Mouse (Mus musculus) embryonic facial prominence, embryonic 12.5 days (tissue): ENCODE results near the gene Negr1. TPM values are rescaled to one million over a fixed set of nuclear protein-coding genes. Genes with fewer than 3 reads are reported as not detected.
A peak's percentile ranks its signal among the peaks of the same experiment; 100 is the strongest.

Experiments
- ATAC-seq: fragments of 200-750 bp; cut with Nextera tagmentation; 2 replicates; pipeline ENCODE4 v1.8.0; 2017; ENCODE audit not compliant: insufficient number of reproducible peaks, insufficient read depth, low FRiP score, low TSS enrichment
- H3K27ac ChIP-seq: fragments of 300-500 bp; sonication (generic); 2 replicates; pipeline ENCODE4 v1.5.1; 2016; ENCODE audit warnings: mild to moderate bottlenecking
- H3K27me3 ChIP-seq: fragments of 300-500 bp; sonication (generic); 2 replicates; pipeline ENCODE4 v1.6.1; 2016; ENCODE audit warnings: mild to moderate bottlenecking, moderate library complexity
- H3K36me3 ChIP-seq: fragments of 300-500 bp; sonication (generic); 2 replicates; pipeline ENCODE4 v1.6.1; 2016; ENCODE audit warnings: mild to moderate bottlenecking
- H3K4me1 ChIP-seq: fragments of 300-500 bp; sonication (generic); 2 replicates; pipeline ENCODE4 v1.6.1; 2016
- H3K4me2 ChIP-seq: fragments of 300-500 bp; sonication (generic); replicated peaks from 2 replicates; pipeline ENCODE4 v1.6.1; 2016; ENCODE audit warnings: mild to moderate bottlenecking, moderate library complexity
- H3K4me3 ChIP-seq: fragments of 300-500 bp; sonication (generic); 2 replicates; pipeline ENCODE4 v1.5.1; 2016; ENCODE audit warnings: mild to moderate bottlenecking
- H3K9ac ChIP-seq: fragments of 300-500 bp; sonication (generic); 2 replicates; pipeline ENCODE4 v1.6.1; 2016; ENCODE audit warnings: mild to moderate bottlenecking, moderate library complexity
- H3K9me3 ChIP-seq: fragments of 300-500 bp; sonication (generic); 2 replicates; pipeline ENCODE4 v1.6.1; 2016; ENCODE audit warnings: mild to moderate bottlenecking, moderate library complexity
- WGBS: fragments of 180-500 bp; shearing (Covaris S2); methylation state at CpG from one replicate; pipeline ENCODE4 v1.1.7; 2016; 5-methylcytosine and 5-hydroxymethylcytosine counted together
- polyA plus RNA-seq: library from polyadenylated mRNA; unstranded; fragments of >200 nt; fragmentation: Nextera tagmentation; extraction: Ambion mirVana; gene quantifications from 2 replicates; pipeline ENCODE4 v1.2.1, GENCODE M21; 2016

Negr1 gene
- polyA plus RNA-seq, 1 experiment from 2014 or later: 6.0 TPM

GRCm38 (mm10) chr3:157209386-157209785 lies 647.8 kb downstream of the Negr1 start:
- H3K4me1 ChIP-seq: no peaks in the 10 kb centered on the region
- H3K27ac ChIP-seq: no peak overlapping the region
- no peaks in the 10 kb centered on the region for H3K27me3 ChIP-seq
- no peak overlapping the region for H3K9ac ChIP-seq
- H3K4me2 ChIP-seq: no peak overlapping the region
- no peak for ATAC-seq
- no peaks in the 10 kb centered on the region for H3K9me3 ChIP-seq
- no peaks in the 10 kb centered on the region for H3K36me3 ChIP-seq
- 83% methylated on average over 2 of the region's 2 CpGs for WGBS
- H3K4me3 ChIP-seq: no peak overlapping the region

- 60% methylated on average over 5 of the region's 5 CpGs for WGBS
- Histone ChIP-seq H3K27ac (no peak overlapping the region), H3K4me2 (no peak overlapping the region), H3K36me3 (no peaks in the 10 kb centered on the region), H3K9ac (no peak overlapping the region), H3K9me3 (no peaks in the 10 kb centered on the region), H3K4me1 (no peaks in the 10 kb centered on the region), H3K27me3 (no peaks in the 10 kb centered on the region), H3K4me3 (no peak overlapping the region)
- ATAC-seq: no peak
Observed at GRCm38 (mm10) chr3:157215937-157216719, 654.5 kb downstream of the Negr1 start.

- H3K4me1 ChIP-seq: no peaks in the 10 kb centered on the region
- WGBS: 59% methylated on average over 2 of the region's 2 CpGs
- H3K9ac ChIP-seq: no peak overlapping the region
- H3K27ac ChIP-seq: no peak overlapping the region
- H3K27me3 ChIP-seq: no peaks in the 10 kb centered on the region
- no peaks in the 10 kb centered on the region for H3K9me3 ChIP-seq
- no peaks in the 10 kb centered on the region for H3K36me3 ChIP-seq
- H3K4me3 ChIP-seq: no peak overlapping the region
- no peak overlapping the region for H3K4me2 ChIP-seq
- ATAC-seq: no peak
Observed at GRCm38 (mm10) chr3:157217794-157218193, 656.2 kb downstream of the Negr1 start.

- no peaks in the 10 kb centered on the region for H3K36me3 ChIP-seq
- 61% methylated on average over 4 of the region's 4 CpGs for WGBS
Observed at GRCm38 (mm10) chr3:157224920-157225319, 663.3 kb downstream of the Negr1 start.

GRCm38 (mm10) chr3:157232723-157233122 lies 671.1 kb downstream of the Negr1 start:
- Histone ChIP-seq H3K27ac (no peak overlapping the region), H3K4me3 (no peak overlapping the region), H3K36me3 (no peaks in the 10 kb centered on the region), H3K4me1 (no peaks in the 10 kb centered on the region), H3K9me3 (no peaks in the 10 kb centered on the region), H3K9ac (no peak overlapping the region), H3K4me2 (no peak overlapping the region), H3K27me3 (no peaks in the 10 kb centered on the region)
- ATAC-seq: peak; percentile 41; the same call in 1 of the 2 replicates
- 26% methylated on average over 5 of the region's 5 CpGs for whole genome bisulfite sequencing

More at GRCm38 (mm10) chr3:157224920-157225319, 663.3 kb downstream of the Negr1 start:
- H3K4me2 ChIP-seq: no peak overlapping the region
- H3K9ac ChIP-seq: no peak overlapping the region
- ATAC-seq: no peak
- no peak overlapping the region for H3K27ac ChIP-seq
- H3K9me3 ChIP-seq: no peaks in the 10 kb centered on the region
- no peaks in the 10 kb centered on the region for H3K27me3 ChIP-seq
- no peak overlapping the region for H3K4me3 ChIP-seq
- no peaks in the 10 kb centered on the region for H3K4me1 ChIP-seq

GRCm38 (mm10) chr3:157240240-157240639 lies 678.6 kb downstream of the Negr1 start:
- no peaks in the 10 kb centered on the region for H3K4me1 ChIP-seq
- 84% methylated on average over 1 of the region's 1 CpGs for WGBS
- no peaks in the 10 kb centered on the region for H3K27me3 ChIP-seq
- H3K4me2 ChIP-seq: no peak overlapping the region
- H3K9ac ChIP-seq: no peak overlapping the region
- H3K27ac ChIP-seq: no peak overlapping the region
- no peak overlapping the region for H3K4me3 ChIP-seq
- no peak for ATAC-seq
- H3K36me3 ChIP-seq: no peaks in the 10 kb centered on the region
- H3K9me3 ChIP-seq: no peaks in the 10 kb centered on the region

GRCm38 (mm10) chr3:157255446-157255845 lies 693.9 kb downstream of the Negr1 start:
- 29% methylated on average over 1 of the region's 1 CpGs for WGBS
- H3K9me3 ChIP-seq: no peaks in the 10 kb centered on the region
- ATAC-seq: no peak
- H3K4me3 ChIP-seq: no peak overlapping the region
- no peak overlapping the region for H3K4me2 ChIP-seq
- H3K27ac ChIP-seq: no peak overlapping the region
- H3K4me1 ChIP-seq: no peaks in the 10 kb centered on the region
- H3K36me3 ChIP-seq: no peaks in the 10 kb centered on the region
- H3K27me3 ChIP-seq: no peaks in the 10 kb centered on the region
- no peak overlapping the region for H3K9ac ChIP-seq

GRCm38 (mm10) chr3:157255863-157256262 lies 694.3 kb downstream of the Negr1 start:
- WGBS: 23% methylated on average over 3 of the region's 3 CpGs
- no peak overlapping the region for H3K27ac ChIP-seq
- no peak for ATAC-seq

GRCm38 (mm10) chr3:157268742-157269141 lies 707.1 kb downstream of the Negr1 start:
- Histone ChIP-seq H3K9ac (no peak overlapping the region), H3K9me3 (no peaks in the 10 kb centered on the region), H3K36me3 (no peaks in the 10 kb centered on the region), H3K4me1 (no peaks in the 10 kb centered on the region), H3K27me3 (no peaks in the 10 kb centered on the region), H3K4me3 (no peak overlapping the region), H3K27ac (no peak overlapping the region), H3K4me2 (no peak overlapping the region)
- WGBS: 72% methylated on average over 4 of the region's 4 CpGs
- ATAC-seq: no peak

More at GRCm38 (mm10) chr3:157255863-157256262, 694.3 kb downstream of the Negr1 start:
- Histone ChIP-seq H3K27me3 (no peaks in the 10 kb centered on the region), H3K9ac (no peak overlapping the region), H3K4me2 (no peak overlapping the region), H3K36me3 (no peaks in the 10 kb centered on the region), H3K9me3 (no peaks in the 10 kb centered on the region), H3K4me3 (no peak overlapping the region), H3K4me1 (no peaks in the 10 kb centered on the region)

GRCm38 (mm10) chr3:157272379-157272778 lies 710.8 kb downstream of the Negr1 start:
- Histone ChIP-seq H3K27ac (no peak overlapping the region), H3K9ac (no peak overlapping the region), H3K4me1 (no peaks in the 10 kb centered on the region), H3K27me3 (no peaks in the 10 kb centered on the region), H3K9me3 (no peaks in the 10 kb centered on the region), H3K36me3 (no peaks in the 10 kb centered on the region), H3K4me2 (no peak overlapping the region), H3K4me3 (no peak overlapping the region)
- no peak for ATAC-seq

- no peak overlapping the region for H3K4me3 ChIP-seq
- no peak overlapping the region for H3K27ac ChIP-seq
- no peak overlapping the region for H3K4me2 ChIP-seq
- H3K36me3 ChIP-seq: no peaks in the 10 kb centered on the region
- no peaks in the 10 kb centered on the region for H3K4me1 ChIP-seq
- no peak overlapping the region for H3K9ac ChIP-seq
- no peaks in the 10 kb centered on the region for H3K27me3 ChIP-seq
- H3K9me3 ChIP-seq: no peaks in the 10 kb centered on the region
- ATAC-seq: no peak
- 75% methylated on average over 1 of the region's 1 CpGs for WGBS
Observed at GRCm38 (mm10) chr3:157274143-157274542, 712.5 kb downstream of the Negr1 start.

- ATAC-seq: no peak
- Histone ChIP-seq H3K36me3 (no peaks in the 10 kb centered on the region), H3K9me3 (no peaks in the 10 kb centered on the region), H3K4me3 (no peak overlapping the region), H3K4me1 (no peaks in the 10 kb centered on the region), H3K27ac (no peak overlapping the region), H3K4me2 (no peak overlapping the region), H3K9ac (no peak overlapping the region), H3K27me3 (no peaks in the 10 kb centered on the region)
Observed at GRCm38 (mm10) chr3:157279717-157280116, 718.1 kb downstream of the Negr1 start.
